Mouse (Mus musculus): ENCODE measurements around the gene Wwox. TPM values are rescaled to one million over a fixed set of nuclear protein-coding genes. Genes with fewer than 3 reads are reported as not detected.

The Wwox gene
- polyA plus RNA-seq, 1 experiment from 2014 or later: 14.0 TPM

DNA sequence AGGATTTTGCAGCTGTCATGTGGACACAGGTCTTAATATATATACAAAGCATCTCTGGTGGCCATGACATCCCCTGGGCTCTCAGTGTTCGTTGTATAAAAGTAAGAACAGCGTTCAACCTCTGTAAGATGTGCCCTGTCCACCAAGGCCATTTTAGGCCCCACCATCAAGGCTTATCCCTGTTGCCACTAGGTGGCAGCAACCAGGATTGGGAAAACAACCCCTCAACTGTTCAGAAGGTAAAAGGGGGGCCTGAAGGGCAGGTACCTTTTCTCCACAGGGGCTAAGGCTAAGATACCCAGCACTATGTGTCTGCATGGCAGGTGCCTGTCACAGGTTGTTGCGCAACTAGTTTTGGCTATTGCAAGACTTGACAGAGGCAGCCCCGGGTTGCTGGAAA is 656.1 kb downstream of the Wwox start:
- WGBS: 88% methylated on average over 4 of the region's 4 CpGs
- no peak overlapping the region for H3K9ac ChIP-seq (replicated peaks)
- no peaks in the 10 kb centered on the region; the same call in 1 of the 2 replicates for H3K27me3 ChIP-seq
- no peak for ATAC-seq (ENCODE audit: low FRiP score, low read depth)
- H3K4me2 ChIP-seq (replicated peaks): no peak overlapping the region
- 0 out of 2 replicates have a peak, but pooled peaks cover 4% of the 10 kb centered on the region for H3K4me1 ChIP-seq
- no peaks in the 10 kb centered on the region for H3K36me3 ChIP-seq
- no peak overlapping the region for H3K27ac ChIP-seq (replicated peaks)
- no peaks in the 10 kb centered on the region for H3K9me3 ChIP-seq
- no peak overlapping the region for H3K4me3 ChIP-seq

DNA sequence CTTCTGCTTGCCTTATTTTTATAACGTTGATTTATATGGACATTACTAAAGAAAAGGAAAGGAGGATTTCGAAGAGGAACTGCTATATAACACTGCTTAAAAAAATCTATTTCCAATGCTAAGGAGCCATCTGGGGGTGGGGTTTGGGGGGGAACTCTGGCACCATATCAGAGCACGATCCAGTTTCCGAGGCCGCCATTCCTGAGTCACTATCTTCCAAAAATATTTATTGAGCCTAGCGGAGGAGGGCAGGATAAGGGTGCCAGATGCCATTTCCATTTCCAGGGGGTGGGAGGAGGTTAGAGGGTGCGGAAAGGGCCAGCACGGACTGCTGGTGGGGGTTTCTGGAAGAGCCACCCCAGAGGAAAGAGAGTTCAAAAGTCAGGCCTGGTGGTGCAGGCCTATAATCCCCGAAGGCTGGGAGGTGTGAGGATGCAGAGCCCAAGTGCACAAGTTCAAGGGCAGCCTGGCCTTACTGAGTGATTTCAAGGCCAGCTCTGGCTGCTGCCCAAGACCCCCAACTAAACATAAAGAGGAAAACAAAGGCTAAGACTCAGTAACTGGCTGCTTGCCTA is 658.6 kb downstream of the Wwox start:
- no peak overlapping the region for H3K4me2 ChIP-seq (replicated peaks)
- H3K36me3 ChIP-seq: no peaks in the 10 kb centered on the region
- 0 out of 2 replicates have a peak, but pooled peaks cover 4% of the 10 kb centered on the region for H3K4me1 ChIP-seq
- H3K27me3 ChIP-seq: no peaks in the 10 kb centered on the region; the same call in 1 of the 2 replicates
- no peak for ATAC-seq (ENCODE audit: low FRiP score, low read depth)
- H3K9me3 ChIP-seq: no peaks in the 10 kb centered on the region
- no peak overlapping the region for H3K4me3 ChIP-seq
- no peak overlapping the region for H3K9ac ChIP-seq (replicated peaks)
- 81% methylated on average over 9 of the region's 9 CpGs for WGBS
- H3K27ac ChIP-seq (replicated peaks): no peak overlapping the region

DNA sequence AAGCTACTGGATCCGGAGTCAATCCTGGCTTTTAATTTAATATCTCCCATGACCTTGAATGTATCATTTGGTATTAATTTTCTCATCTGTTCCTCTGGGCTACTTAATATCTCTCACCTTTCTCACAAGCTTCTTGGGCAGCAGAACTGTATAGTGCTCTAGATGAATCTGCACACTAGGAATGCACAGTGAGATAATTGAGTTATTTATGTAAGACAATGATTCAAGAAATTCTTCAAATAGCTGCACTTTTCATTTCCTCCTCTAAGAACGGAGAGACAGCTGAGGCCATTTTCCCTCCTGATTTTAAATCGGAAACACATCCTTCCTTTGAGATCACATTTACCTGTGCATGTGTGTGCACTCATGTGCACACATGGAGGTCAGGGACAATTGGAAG is 669.9 kb downstream of the Wwox start:
- no peak for ATAC-seq (ENCODE audit: low FRiP score, low read depth)
- Histone ChIP-seq H3K4me1 (peaks cover 13% of the 10 kb centered on the region), H3K36me3 (no peaks in the 10 kb centered on the region), H3K4me2 (replicated peaks) (no peak overlapping the region), H3K9me3 (no peaks in the 10 kb centered on the region), H3K27ac (replicated peaks) (no peak overlapping the region), H3K4me3 (no peak overlapping the region), H3K9ac (replicated peaks) (no peak overlapping the region), H3K27me3 (no peaks in the 10 kb centered on the region)
- WGBS: 77% methylated on average over 3 of the region's 3 CpGs

DNA sequence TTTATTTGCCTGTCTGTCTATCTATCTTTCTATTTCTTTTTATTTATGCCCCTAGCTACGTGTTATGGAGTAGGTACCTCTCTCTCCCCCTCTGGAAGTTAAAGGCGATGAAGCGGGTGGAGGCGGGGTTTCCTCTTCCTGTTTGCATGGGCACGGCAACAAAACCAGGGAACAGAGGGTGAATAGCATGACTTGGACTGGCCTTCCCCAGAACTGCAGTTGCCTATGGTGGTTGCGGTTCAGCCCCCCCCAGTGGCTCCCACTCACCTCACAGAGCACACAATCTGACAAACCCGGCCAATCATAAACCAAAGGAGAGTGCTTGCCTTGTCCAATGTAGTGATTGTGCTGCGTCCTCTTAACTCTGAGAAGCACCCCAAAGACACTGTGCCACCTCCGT is 671.0 kb downstream of the Wwox start:
- Histone ChIP-seq H3K27me3 (no peaks in the 10 kb centered on the region), H3K4me1 (peaks cover 16% of the 10 kb centered on the region), H3K4me3 (no peak overlapping the region), H3K27ac (replicated peaks) (no peak overlapping the region), H3K9me3 (no peaks in the 10 kb centered on the region), H3K9ac (replicated peaks) (no peak overlapping the region), H3K4me2 (replicated peaks) (no peak overlapping the region), H3K36me3 (no peaks in the 10 kb centered on the region)
- no peak for ATAC-seq (ENCODE audit: low FRiP score, low read depth)
- 89% methylated on average over 9 of the region's 9 CpGs for WGBS

DNA sequence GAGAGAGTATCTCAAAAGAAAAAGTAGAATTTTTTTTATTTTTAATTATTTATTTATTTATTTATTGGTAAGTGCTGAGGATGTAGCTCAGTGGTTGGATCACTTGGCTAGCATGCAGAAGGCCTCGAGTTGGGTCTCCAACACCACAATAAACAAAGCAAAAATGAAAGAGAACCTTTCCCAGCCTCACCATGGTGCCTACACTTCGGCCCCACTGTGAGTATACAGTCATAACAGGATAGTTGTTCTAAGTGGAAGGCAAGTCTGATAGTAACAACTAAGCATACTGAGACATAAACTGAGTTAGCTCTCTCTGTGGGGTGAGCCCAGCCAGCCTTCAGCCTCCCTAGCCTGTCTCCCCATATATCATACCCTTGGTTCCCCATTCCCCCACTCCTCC is 672.6 kb downstream of the Wwox start:
- Histone ChIP-seq H3K9me3 (no peaks in the 10 kb centered on the region), H3K4me2 (replicated peaks) (no peak overlapping the region), H3K4me3 (no peak overlapping the region), H3K27me3 (no peaks in the 10 kb centered on the region), H3K36me3 (no peaks in the 10 kb centered on the region), H3K9ac (replicated peaks) (no peak overlapping the region), H3K27ac (replicated peaks) (no peak overlapping the region), H3K4me1 (peaks cover 9% of the 10 kb centered on the region; the same call in 1 of the 2 replicates)
- WGBS: 87% methylated on average over 2 of the region's 2 CpGs
- no peak for ATAC-seq (ENCODE audit: low FRiP score, low read depth)

DNA sequence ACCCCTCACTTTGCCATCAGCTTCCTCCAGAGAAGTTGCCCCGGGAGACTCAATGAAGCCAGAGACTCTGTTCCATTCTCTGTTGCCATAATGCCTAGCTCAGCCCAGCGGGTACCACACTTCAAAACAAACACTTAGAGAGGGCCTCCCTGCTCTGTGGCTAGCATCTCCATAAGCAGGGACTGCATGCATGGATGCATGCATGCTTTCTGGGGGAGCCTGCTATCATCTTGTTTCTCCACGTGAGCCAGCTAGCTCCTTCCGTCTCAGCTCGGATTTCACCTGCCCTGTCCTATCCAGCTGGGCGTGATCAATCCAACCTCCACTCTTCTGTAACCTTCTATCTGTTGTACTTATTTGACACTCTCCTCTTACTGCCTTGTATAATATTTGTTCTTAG is 675.0 kb downstream of the Wwox start:
- Histone ChIP-seq H3K4me2 (replicated peaks) (no peak overlapping the region), H3K27me3 (no peaks in the 10 kb centered on the region)
- WGBS: 40% methylated on average over 6 of the region's 6 CpGs

DNA sequence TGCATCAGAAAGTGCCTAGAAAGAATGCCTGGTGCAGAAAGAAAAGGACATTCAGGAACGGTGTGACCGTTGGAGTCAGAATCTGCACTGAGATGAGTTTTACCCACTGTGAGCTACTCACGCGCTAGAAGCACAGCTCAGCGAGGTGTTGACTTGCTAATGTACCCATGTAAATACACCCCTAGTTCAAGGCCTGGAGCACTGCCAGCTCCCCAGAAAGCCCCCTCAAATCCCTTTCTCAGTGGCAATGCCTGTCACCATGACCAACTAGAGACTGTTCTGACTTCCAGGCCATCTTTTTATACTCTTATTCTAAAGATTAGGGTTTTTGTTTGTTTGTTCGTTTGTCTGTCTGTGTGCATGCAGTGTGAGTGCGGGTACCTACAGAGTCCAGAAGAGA is 686.6 kb downstream of the Wwox start:
- 47% methylated on average over 7 of the region's 7 CpGs for WGBS
- ATAC-seq (ENCODE audit: low FRiP score, low read depth): no peak

More for the DNA sequence above, 675.0 kb downstream of the Wwox start:
- Histone ChIP-seq H3K36me3 (no peaks in the 10 kb centered on the region), H3K4me1 (peaks cover 5% of the 10 kb centered on the region; the same call in 1 of the 2 replicates), H3K9me3 (no peaks in the 10 kb centered on the region), H3K27ac (replicated peaks) (no peak overlapping the region), H3K4me3 (no peak overlapping the region), H3K9ac (replicated peaks) (no peak overlapping the region)
- no peak for ATAC-seq (ENCODE audit: low FRiP score, low read depth)

DNA sequence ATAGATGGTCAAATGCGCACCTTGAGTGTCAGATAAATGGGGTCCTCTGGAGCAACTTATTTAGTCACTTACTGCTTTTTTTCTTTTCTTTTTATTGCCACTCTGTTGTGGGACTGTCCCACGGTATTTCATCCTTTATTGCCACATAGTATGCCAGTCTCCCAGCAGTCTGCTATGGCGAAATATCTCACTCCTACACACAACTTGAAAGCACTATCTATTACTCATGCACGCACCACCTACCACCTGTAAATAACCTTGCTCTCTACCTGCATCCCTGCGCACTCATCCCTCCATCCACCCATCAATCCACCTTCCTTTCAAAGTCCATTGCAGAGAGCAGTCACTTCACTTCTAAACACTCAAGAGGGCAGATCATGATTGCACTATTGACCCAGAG is 687.2 kb downstream of the Wwox start:
- no peak overlapping the region for H3K4me2 ChIP-seq (replicated peaks)
- peaks cover 2% of the 10 kb centered on the region; the same call in 1 of the 2 replicates for H3K27me3 ChIP-seq
- H3K36me3 ChIP-seq: no peaks in the 10 kb centered on the region
- no peaks in the 10 kb centered on the region for H3K9me3 ChIP-seq
- no peak for ATAC-seq (ENCODE audit: low FRiP score, low read depth)
- H3K4me1 ChIP-seq: no peaks in the 10 kb centered on the region
- H3K4me3 ChIP-seq: no peak overlapping the region
- H3K27ac ChIP-seq (replicated peaks): no peak overlapping the region
- H3K9ac ChIP-seq (replicated peaks): no peak overlapping the region
- 92% methylated on average over 5 of the region's 5 CpGs for WGBS

More for the DNA sequence above, 686.6 kb downstream of the Wwox start:
- Histone ChIP-seq H3K27ac (replicated peaks) (no peak overlapping the region), H3K4me3 (no peak overlapping the region), H3K27me3 (no peaks in the 10 kb centered on the region; the same call in 1 of the 2 replicates), H3K9me3 (no peaks in the 10 kb centered on the region), H3K9ac (replicated peaks) (no peak overlapping the region), H3K36me3 (no peaks in the 10 kb centered on the region), H3K4me1 (no peaks in the 10 kb centered on the region), H3K4me2 (replicated peaks) (no peak overlapping the region)

DNA sequence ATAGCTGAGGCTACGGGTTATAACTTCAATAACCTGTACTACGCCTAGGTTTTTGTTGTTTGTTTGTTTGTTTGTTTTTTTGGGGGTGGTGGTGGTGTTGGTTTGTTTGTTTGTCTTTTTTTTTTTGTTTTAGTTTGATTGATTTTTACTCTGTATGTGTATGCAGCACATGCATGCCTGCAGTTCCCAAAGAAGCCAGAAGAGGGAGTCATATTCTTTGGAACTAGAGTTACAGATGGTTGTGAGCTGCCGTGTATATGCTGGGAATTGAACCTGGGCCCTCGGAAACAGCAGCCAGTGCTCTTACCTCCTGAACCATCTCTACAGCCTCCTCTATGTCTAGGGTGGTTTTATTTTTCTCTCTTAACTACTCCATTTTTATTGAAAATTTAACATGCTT is 689.9 kb downstream of the Wwox start:
- WGBS: over 99% methylated on average over 4 of the region's 4 CpGs
- H3K27me3 ChIP-seq: peaks cover 4% of the 10 kb centered on the region; the same call in 1 of the 2 replicates

DNA sequence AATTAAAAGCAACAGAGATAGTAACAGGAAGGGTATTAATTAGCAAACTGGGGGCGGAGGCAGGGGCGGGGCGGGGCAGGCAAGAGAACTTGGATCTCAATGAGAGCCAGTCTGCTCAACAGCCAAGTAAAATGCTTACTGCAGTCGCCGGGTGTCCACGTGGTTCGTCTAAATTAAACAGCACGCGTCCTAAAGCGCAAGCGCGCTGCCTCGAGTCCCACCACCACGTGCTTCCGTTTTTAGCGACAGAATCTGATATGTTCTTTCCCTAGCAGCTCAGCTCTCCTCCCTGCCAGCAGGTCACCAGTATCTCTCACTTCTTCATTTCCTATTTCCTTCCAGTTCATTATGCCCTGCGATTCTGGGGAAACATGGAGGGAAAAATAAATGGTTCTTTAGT is 693.7 kb downstream of the Wwox start:
- 78% methylated on average over 17 of the region's 17 CpGs for WGBS

More for the DNA sequence above, 689.9 kb downstream of the Wwox start:
- no peak for ATAC-seq (ENCODE audit: low FRiP score, low read depth)
- Histone ChIP-seq H3K36me3 (no peaks in the 10 kb centered on the region), H3K9ac (replicated peaks) (no peak overlapping the region), H3K27ac (replicated peaks) (no peak overlapping the region), H3K4me2 (replicated peaks) (no peak overlapping the region), H3K4me1 (peaks cover 6% of the 10 kb centered on the region; the same call in 1 of the 2 replicates), H3K4me3 (no peak overlapping the region), H3K9me3 (no peaks in the 10 kb centered on the region)

DNA sequence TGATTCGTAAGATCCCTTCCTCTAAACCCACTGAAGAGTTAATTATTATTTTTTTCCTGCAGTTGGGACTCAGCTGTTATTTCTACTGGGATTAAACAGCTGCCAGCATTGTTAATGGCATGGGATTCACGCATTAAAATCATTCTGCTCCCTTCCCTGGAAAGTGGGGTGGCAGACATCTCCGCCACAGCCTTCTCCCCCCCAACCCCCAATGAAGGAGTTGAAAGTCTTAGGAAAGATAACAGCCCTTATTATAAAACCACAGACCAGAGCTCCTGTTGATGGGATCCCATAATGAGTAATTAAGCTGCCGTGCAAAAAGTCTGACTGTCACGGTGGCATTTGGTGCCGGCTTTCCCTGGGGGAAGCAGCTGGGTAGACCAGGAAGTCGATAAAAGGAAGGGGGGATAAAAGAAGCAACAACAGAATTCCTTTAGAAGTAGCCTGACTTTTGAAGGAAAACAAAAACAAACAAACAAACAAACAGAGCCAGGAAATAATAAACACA is 694.3 kb downstream of the Wwox start:
- Histone ChIP-seq H3K27ac (replicated peaks) (no peak overlapping the region), H3K9ac (replicated peaks) (no peak overlapping the region), H3K4me1 (peaks cover 6% of the 10 kb centered on the region; the same call in 1 of the 2 replicates), H3K27me3 (peaks cover 30% of the 10 kb centered on the region), H3K36me3 (no peaks in the 10 kb centered on the region), H3K4me2 (replicated peaks) (no peak overlapping the region), H3K9me3 (no peaks in the 10 kb centered on the region), H3K4me3 (no peak overlapping the region)
- WGBS: 35% methylated on average over 7 of the region's 7 CpGs
- no peak for ATAC-seq (ENCODE audit: low FRiP score, low read depth)

More for the DNA sequence above, 693.7 kb downstream of the Wwox start:
- H3K36me3 ChIP-seq: no peaks in the 10 kb centered on the region
- H3K9me3 ChIP-seq: no peaks in the 10 kb centered on the region
- no peak overlapping the region for H3K27ac ChIP-seq (replicated peaks)
- no peak for ATAC-seq (ENCODE audit: low FRiP score, low read depth)
- peaks cover 24% of the 10 kb centered on the region; the same call in 1 of the 2 replicates for H3K27me3 ChIP-seq
- peaks cover 6% of the 10 kb centered on the region; the same call in 1 of the 2 replicates for H3K4me1 ChIP-seq
- no peak overlapping the region for H3K4me2 ChIP-seq (replicated peaks)
- no peak overlapping the region for H3K9ac ChIP-seq (replicated peaks)
- H3K4me3 ChIP-seq: no peak overlapping the region

DNA sequence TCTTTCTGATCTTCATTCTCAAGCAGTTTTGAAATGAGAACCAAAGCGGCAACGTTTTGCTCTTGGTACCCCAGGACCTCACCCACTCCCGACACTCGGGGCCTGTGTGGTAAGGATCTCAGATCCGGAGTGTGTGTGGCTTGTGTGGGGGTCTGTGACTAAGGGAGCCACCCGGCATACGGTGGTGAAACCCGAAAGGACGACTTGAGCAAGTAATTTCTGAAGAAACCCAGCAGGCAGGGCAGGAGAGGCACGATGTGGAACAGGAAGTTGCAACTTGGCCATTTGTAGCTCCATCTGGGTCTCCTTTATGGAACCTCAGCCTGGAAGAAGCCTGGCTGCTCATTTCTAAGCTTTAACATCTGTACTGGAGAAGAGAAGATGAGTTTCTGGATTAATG is 697.4 kb downstream of the Wwox start:
- no peak overlapping the region for H3K9ac ChIP-seq (replicated peaks)
- no peaks in the 10 kb centered on the region for H3K36me3 ChIP-seq
- WGBS: 88% methylated on average over 10 of the region's 10 CpGs
- H3K27ac ChIP-seq (replicated peaks): no peak overlapping the region
- no peak overlapping the region for H3K4me3 ChIP-seq
- ATAC-seq (ENCODE audit: low FRiP score, low read depth): no peak
- peaks cover 16% of the 10 kb centered on the region for H3K4me1 ChIP-seq
- no peak overlapping the region for H3K4me2 ChIP-seq (replicated peaks)
- H3K9me3 ChIP-seq: no peaks in the 10 kb centered on the region
- H3K27me3 ChIP-seq: peaks cover 33% of the 10 kb centered on the region
